Mouse (Mus musculus): Measurements from ENCODE around the gene Ppp1r1b. TPM values are rescaled to one million over a fixed set of nuclear protein-coding genes. Genes with fewer than 3 reads are reported as not detected.

Ppp1r1b gene
- polyA plus RNA-seq, 1 experiment from 2014 or later: 7.0 TPM

- no peaks in the 10 kb centered on the region for H3K4me1 ChIP-seq (replicated peaks; ENCODE audit: control insufficient read depth, insufficient read depth)
- no peaks in the 10 kb centered on the region for H3K9me3 ChIP-seq (ENCODE audit: control insufficient read depth, low read length)
- ATAC-seq (ENCODE audit: low FRiP score, low TSS enrichment) (no peak), DNase-seq (ENCODE audit: low spot score) (no peak)
- no peak overlapping the region for H3K4me2 ChIP-seq (replicated peaks; ENCODE audit: low read depth)
- H3K36me3 ChIP-seq (ENCODE audit: control insufficient read depth, insufficient read depth, low read length): no peaks in the 10 kb centered on the region
- no peak overlapping the region for H3K9ac ChIP-seq (ENCODE audit: low read length)
- WGBS: 57% methylated on average over 14 of the region's 14 CpGs
- no peak overlapping the region for H3K27ac ChIP-seq (replicated peaks)
- H3K4me3 ChIP-seq (ENCODE audit: low read depth, low read length): no peak overlapping the region
- no peak for TF ChIP-seq CTCF (IDR thresholded peaks at IDR 0.05; ENCODE audit: low read depth)
- TF ChIP-seq EP300 (optimal IDR thresholded peaks at IDR 0.05): no peak
- H3K27me3 ChIP-seq (ENCODE audit: control insufficient read depth, insufficient read depth, low read length): peaks cover 4% of the 10 kb centered on the region; the same call in 1 of the 2 replicates
These were observed 38.9 kb downstream of the Ppp1r1b start for GRCm38 (mm10) chr11:98387056-98387577.

GRCm38 (mm10) chr11:98388282-98388681 lies 40.1 kb downstream of the Ppp1r1b start:
- no peak for DNase-seq (ENCODE audit: low spot score)
- Histone ChIP-seq H3K9me3 (ENCODE audit: control insufficient read depth, low read length) (no peaks in the 10 kb centered on the region), H3K27ac (replicated peaks) (no peak overlapping the region), H3K27me3 (ENCODE audit: control insufficient read depth, insufficient read depth, low read length) (peaks cover 4% of the 10 kb centered on the region; the same call in 1 of the 2 replicates), H3K9ac (ENCODE audit: low read length) (no peak overlapping the region), H3K36me3 (ENCODE audit: control insufficient read depth, insufficient read depth, low read length) (no peaks in the 10 kb centered on the region), H3K4me3 (ENCODE audit: low read depth, low read length) (no peak overlapping the region), H3K4me2 (replicated peaks; ENCODE audit: low read depth) (no peak overlapping the region), H3K4me1 (replicated peaks; ENCODE audit: control insufficient read depth, insufficient read depth) (no peaks in the 10 kb centered on the region)
- no peak for ATAC-seq (ENCODE audit: low FRiP score, low TSS enrichment)
- WGBS: 76% methylated on average over 10 of the region's 10 CpGs
- no peak for TF ChIP-seq CTCF (IDR thresholded peaks at IDR 0.05; ENCODE audit: low read depth)
- TF ChIP-seq EP300 (optimal IDR thresholded peaks at IDR 0.05): no peak

- Histone ChIP-seq H3K4me1 (replicated peaks; ENCODE audit: control insufficient read depth, insufficient read depth) (no peaks in the 10 kb centered on the region), H3K27ac (replicated peaks) (no peak overlapping the region), H3K36me3 (ENCODE audit: control insufficient read depth, insufficient read depth, low read length) (no peaks in the 10 kb centered on the region), H3K9me3 (ENCODE audit: control insufficient read depth, low read length) (no peaks in the 10 kb centered on the region), H3K27me3 (ENCODE audit: control insufficient read depth, insufficient read depth, low read length) (peaks cover 4% of the 10 kb centered on the region; the same call in 1 of the 2 replicates), H3K9ac (ENCODE audit: low read length) (no peak overlapping the region), H3K4me3 (ENCODE audit: low read depth, low read length) (no peak overlapping the region), H3K4me2 (replicated peaks; ENCODE audit: low read depth) (no peak overlapping the region)
- peak; percentile 79 for TF ChIP-seq CTCF (IDR thresholded peaks at IDR 0.05; ENCODE audit: low read depth)
- no peak for TF ChIP-seq EP300 (optimal IDR thresholded peaks at IDR 0.05)
- ATAC-seq (ENCODE audit: low FRiP score, low TSS enrichment) (no peak), DNase-seq (ENCODE audit: low spot score) (peak; percentile 71)
- 30% methylated on average over 9 of the region's 9 CpGs for WGBS
These were observed 41.1 kb downstream of the Ppp1r1b start for GRCm38 (mm10) chr11:98389221-98389780.

GRCm38 (mm10) chr11:98390141-98390540 lies 41.9 kb downstream of the Ppp1r1b start:
- Histone ChIP-seq H3K4me2 (replicated peaks; ENCODE audit: low read depth) (no peak overlapping the region), H3K36me3 (ENCODE audit: control insufficient read depth, insufficient read depth, low read length) (no peaks in the 10 kb centered on the region), H3K4me3 (ENCODE audit: low read depth, low read length) (no peak overlapping the region), H3K27ac (replicated peaks) (peak overlapping the region; percentile 13; the same call in 1 of the 2 replicates), H3K9ac (ENCODE audit: low read length) (no peak overlapping the region), H3K9me3 (ENCODE audit: control insufficient read depth, low read length) (no peaks in the 10 kb centered on the region), H3K4me1 (replicated peaks; ENCODE audit: control insufficient read depth, insufficient read depth) (0 out of 2 replicates have a peak, but pooled peaks cover 3% of the 10 kb centered on the region), H3K27me3 (ENCODE audit: control insufficient read depth, insufficient read depth, low read length) (peaks cover 4% of the 10 kb centered on the region; the same call in 1 of the 2 replicates)
- TF ChIP-seq EP300 (optimal IDR thresholded peaks at IDR 0.05) (no peak), CTCF (IDR thresholded peaks at IDR 0.05; ENCODE audit: low read depth) (no peak)
- no peak for ATAC-seq (ENCODE audit: low FRiP score, low TSS enrichment)
- 71% methylated on average over 9 of the region's 12 CpGs for WGBS
- no peak for DNase-seq (ENCODE audit: low spot score)

- Histone ChIP-seq H3K36me3 (ENCODE audit: control insufficient read depth, insufficient read depth, low read length) (no peaks in the 10 kb centered on the region), H3K9me3 (ENCODE audit: control insufficient read depth, low read length) (no peaks in the 10 kb centered on the region), H3K4me1 (replicated peaks; ENCODE audit: control insufficient read depth, insufficient read depth) (0 out of 2 replicates have a peak, but pooled peaks cover 3% of the 10 kb centered on the region), H3K9ac (ENCODE audit: low read length) (no peak overlapping the region), H3K4me2 (replicated peaks; ENCODE audit: low read depth) (no peak overlapping the region), H3K27me3 (ENCODE audit: control insufficient read depth, insufficient read depth, low read length) (peaks cover 4% of the 10 kb centered on the region; the same call in 1 of the 2 replicates), H3K27ac (replicated peaks) (peak overlapping the region; percentile 84), H3K4me3 (ENCODE audit: low read depth, low read length) (no peak overlapping the region)
- TF ChIP-seq CTCF (IDR thresholded peaks at IDR 0.05; ENCODE audit: low read depth) (no peak), EP300 (optimal IDR thresholded peaks at IDR 0.05) (peak; percentile 27)
- ATAC-seq (ENCODE audit: low FRiP score, low TSS enrichment): no peak
- WGBS: 9% methylated on average over 5 of the region's 8 CpGs
- no peak for DNase-seq (ENCODE audit: low spot score)
These were observed 43.8 kb downstream of the Ppp1r1b start for GRCm38 (mm10) chr11:98392034-98392433.

- no peak overlapping the region for H3K4me2 ChIP-seq (replicated peaks; ENCODE audit: low read depth)
- H3K9ac ChIP-seq (ENCODE audit: low read length): peak overlapping the region; percentile 13; the same call in 1 of the 2 replicates
- ATAC-seq (ENCODE audit: low FRiP score, low TSS enrichment): no peak
These were observed 44.4 kb downstream of the Ppp1r1b start for GRCm38 (mm10) chr11:98392645-98393044.

More at GRCm38 (mm10) chr11:98392645-98393044, 44.4 kb downstream of the Ppp1r1b start:
- TF ChIP-seq EP300 (optimal IDR thresholded peaks at IDR 0.05) (no peak), CTCF (IDR thresholded peaks at IDR 0.05; ENCODE audit: low read depth) (no peak)
- Histone ChIP-seq H3K4me1 (replicated peaks; ENCODE audit: control insufficient read depth, insufficient read depth) (0 out of 2 replicates have a peak, but pooled peaks cover 3% of the 10 kb centered on the region), H3K4me3 (ENCODE audit: low read depth, low read length) (no peak overlapping the region), H3K36me3 (ENCODE audit: control insufficient read depth, insufficient read depth, low read length) (no peaks in the 10 kb centered on the region), H3K27ac (replicated peaks) (peak overlapping the region; percentile 84), H3K27me3 (ENCODE audit: control insufficient read depth, insufficient read depth, low read length) (peaks cover 2% of the 10 kb centered on the region; the same call in 1 of the 2 replicates), H3K9me3 (ENCODE audit: control insufficient read depth, low read length) (no peaks in the 10 kb centered on the region)
- WGBS: 43% methylated on average over 4 of the region's 4 CpGs
- DNase-seq (ENCODE audit: low spot score): no peak
